Mouse (Mus musculus) lung, adult 2 months (tissue): ENCODE results near the gene Tacc2. TPM values are rescaled to one million over a fixed set of nuclear protein-coding genes. Genes with fewer than 3 reads are reported as not detected.
"Not testable (repeated sequence)": the region's sequence is repeated elsewhere in the genome, so short reads cannot be mapped to it uniquely, and the experiment has no call there.

ENCODE experiments used
- DNase-seq: peaks from one replicate; pipeline ENCODE4 v3.0.0; 2022
- H3K4me1 ChIP-seq: fragments of 200-500 bp; 2 replicates; pipeline ENCODE4 v1.6.1; 2011; ENCODE audit warnings: low read length; ENCODE audit not compliant: control insufficient read depth, insufficient read depth
- H3K4me3 ChIP-seq: fragments of 200-500 bp; replicated peaks from 2 replicates; pipeline ENCODE3; 2011; ENCODE audit warnings: low read depth, mild to moderate bottlenecking, control low read depth, low read length; ENCODE audit errors: extremely low read depth
- CTCF ChIP-seq: fragments of 200-500 bp; IDR thresholded peaks from 2 replicates; pipeline ENCODE4 v1.5.1; 2011; ENCODE audit warnings: mild to moderate bottlenecking, low read length, control low read depth; ENCODE audit not compliant: insufficient read depth
- POLR2A ChIP-seq: fragments of 200-500 bp; IDR thresholded peaks from 2 replicates; pipeline ENCODE4 v1.6.1; 2011; ENCODE audit warnings: low read depth, mild to moderate bottlenecking, control low read depth, low read length, borderline replicate concordance; ENCODE audit errors: extremely low read depth
- WGBS: fragments of 180-500 bp; shearing (Covaris S2); methylation state at CpG from one replicate; pipeline ENCODE4 v1.1.7; 2018; 5-methylcytosine and 5-hydroxymethylcytosine counted together
- polyA plus RNA-seq: library from polyadenylated mRNA; depleted of rRNA; stranded (reverse); fragments of >200 nt; gene quantifications from 2 replicates; pipeline ENCODE4 v1.2.3, GENCODE M21; 2012

The Tacc2 gene
- polyA plus RNA-seq, 1 experiment = 74.5 TPM

DNA sequence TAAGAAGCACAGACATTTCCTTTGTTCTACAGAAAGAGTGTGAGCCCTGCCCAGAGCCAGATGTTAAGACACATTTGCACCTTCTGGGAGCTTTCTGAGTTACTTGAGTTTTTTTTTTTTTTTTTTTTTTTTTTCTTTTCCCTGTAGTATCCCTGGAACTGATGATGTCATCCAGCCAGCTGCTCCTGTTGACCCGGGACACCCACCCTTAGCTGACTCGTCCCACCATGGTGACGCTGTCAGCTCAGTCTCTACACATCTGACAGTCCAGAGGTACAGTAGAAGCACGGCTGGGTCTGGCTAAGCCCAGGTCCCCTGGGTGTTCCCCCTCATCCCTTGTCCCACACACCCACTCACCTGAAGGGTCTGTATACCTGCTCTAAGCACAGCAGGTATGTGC is 85.6 kb downstream of the Tacc2 start:
- no peak for DNase-seq
- WGBS = 67% methylated on average over 4 of the region's 4 CpGs
- TF ChIP-seq POLR2A = no peak
- TF ChIP-seq CTCF = no peak
- Histone ChIP-seq H3K4me1 (no peaks in the 10 kb centered on the region), H3K4me3 (no peak overlapping the region)

DNA sequence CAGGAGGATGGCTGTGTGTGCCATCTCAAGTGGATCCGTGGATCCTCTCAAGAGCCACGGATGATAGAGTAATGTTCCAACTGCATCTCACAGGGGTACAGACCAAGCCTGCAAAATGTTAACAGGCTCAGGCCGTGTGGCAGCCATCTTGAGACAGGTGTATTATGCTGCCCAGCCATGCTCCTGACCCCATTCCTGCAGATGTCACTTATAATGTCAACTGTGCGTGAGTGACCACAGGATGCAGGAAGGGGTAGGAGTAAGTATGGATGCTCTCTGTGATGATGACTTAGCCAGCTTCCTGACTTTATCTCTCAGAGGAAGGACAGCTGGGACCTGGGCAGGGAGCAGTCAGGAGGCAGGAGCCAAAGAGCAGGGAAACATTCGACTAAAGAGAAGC is 86.8 kb downstream of the Tacc2 start:
- no peak for DNase-seq
- WGBS = 93% methylated on average over 5 of the region's 5 CpGs
- no peak for TF ChIP-seq POLR2A
- Histone ChIP-seq H3K4me3 (no peak overlapping the region), H3K4me1 (no peaks in the 10 kb centered on the region)

DNA sequence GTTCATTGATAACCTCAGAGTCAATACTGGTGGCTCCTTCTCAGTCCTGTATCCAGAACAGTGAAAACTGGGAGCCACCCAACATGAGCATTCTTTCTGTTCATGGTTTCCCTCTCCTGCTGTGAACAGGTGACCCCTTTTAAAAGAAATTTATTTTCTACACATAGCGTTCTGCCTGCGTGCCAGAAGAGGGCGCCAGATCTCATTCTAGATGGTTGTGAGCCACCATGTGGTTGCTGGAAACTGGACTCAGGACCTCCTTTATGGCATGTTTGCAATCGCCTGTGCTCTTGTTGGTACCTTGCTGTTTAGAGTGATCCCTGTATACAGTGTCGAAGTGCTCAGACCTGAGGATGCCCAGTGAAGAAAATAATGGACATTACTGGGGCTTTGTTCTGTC is 87.4 kb downstream of the Tacc2 start:
- no peak for DNase-seq
- TF ChIP-seq CTCF = no peak
- no peak overlapping the region for H3K4me3 ChIP-seq
- H3K4me1 ChIP-seq = no peaks in the 10 kb centered on the region
- WGBS = 93% methylated on average over 5 of the region's 5 CpGs

DNA sequence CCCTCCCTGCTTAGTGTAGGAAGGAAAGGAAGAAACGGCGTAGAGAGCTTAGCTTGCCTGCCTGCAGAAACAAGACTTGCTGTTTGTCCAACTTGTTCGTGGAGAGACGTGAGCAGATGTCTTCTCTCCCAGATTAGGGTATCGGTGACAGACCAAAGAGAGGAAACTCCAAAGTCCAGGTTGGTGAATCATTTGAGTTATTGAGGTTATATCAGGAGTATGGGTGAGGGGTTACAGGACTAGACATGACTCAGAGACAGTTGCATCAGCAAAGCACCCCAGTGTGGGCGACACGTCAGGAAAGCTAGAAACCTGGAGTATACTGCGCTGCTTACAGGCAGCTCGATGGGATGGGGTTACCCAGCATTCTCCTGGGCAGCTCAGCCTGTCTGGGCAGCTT is 88.1 kb downstream of the Tacc2 start:
- peaks cover 1% of the 10 kb centered on the region; the same call in 1 of the 2 replicates for H3K4me1 ChIP-seq
- 95% methylated on average over 9 of the region's 9 CpGs for WGBS
- TF ChIP-seq POLR2A = no peak
- TF ChIP-seq CTCF = no peak
- no peak overlapping the region for H3K4me3 ChIP-seq
- DNase-seq = no peak

DNA sequence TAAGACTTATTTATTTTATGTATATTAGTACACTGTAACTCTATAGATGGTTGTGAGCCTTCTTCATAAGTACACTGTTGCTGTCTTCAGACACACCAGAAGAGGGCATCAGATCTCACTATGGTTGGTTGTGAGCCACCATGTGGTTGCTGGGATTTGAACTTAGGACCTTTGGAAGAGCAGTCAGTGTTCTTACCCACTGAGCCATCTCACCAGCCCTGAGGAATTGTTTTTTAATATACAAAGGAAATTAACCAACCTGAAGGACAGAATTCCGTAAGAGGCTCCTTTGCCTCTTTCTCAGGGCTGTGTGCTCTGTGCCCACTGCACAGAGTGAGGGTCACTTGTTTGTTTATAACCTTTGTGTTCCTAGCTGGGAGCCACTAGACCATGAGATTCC is 90.8 kb downstream of the Tacc2 start:
- H3K4me3 ChIP-seq, H3K4me1 ChIP-seq, DNase-seq: not testable (repeated sequence)
- WGBS = 95% methylated on average over 1 of the region's 1 CpGs

DNA sequence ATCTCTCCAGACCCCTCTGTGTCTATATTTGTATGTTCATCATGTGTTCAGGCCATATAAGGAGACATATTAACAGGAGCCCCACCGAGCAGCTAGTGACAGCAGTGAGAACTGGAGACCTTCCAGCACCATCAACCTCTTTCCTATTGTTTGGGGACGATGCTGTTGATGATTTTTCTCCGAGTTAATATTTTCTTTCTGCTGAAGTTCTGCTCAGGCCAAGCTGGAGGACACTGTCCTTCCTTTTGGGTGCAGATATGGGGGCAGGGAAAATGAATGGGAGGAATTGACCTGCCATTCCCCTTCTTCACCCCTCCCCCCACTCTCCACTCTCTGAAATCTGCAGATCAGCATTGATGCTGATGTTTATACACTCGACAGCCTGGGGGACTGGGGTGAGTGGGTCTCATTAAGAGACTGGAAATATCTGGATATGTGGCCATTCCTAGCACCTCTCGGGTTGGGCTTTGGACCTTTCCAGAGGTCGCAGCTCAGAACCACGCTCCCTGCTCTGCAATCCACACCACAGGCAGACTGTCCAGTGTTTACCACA is 91.6 kb downstream of the Tacc2 start:
- WGBS = 45% methylated on average over 7 of the region's 7 CpGs
- DNase-seq = no peak
- H3K4me1 ChIP-seq = peaks cover 9% of the 10 kb centered on the region; the same call in 1 of the 2 replicates
- no peak for TF ChIP-seq CTCF
- no peak for TF ChIP-seq POLR2A
- H3K4me3 ChIP-seq = no peak overlapping the region

DNA sequence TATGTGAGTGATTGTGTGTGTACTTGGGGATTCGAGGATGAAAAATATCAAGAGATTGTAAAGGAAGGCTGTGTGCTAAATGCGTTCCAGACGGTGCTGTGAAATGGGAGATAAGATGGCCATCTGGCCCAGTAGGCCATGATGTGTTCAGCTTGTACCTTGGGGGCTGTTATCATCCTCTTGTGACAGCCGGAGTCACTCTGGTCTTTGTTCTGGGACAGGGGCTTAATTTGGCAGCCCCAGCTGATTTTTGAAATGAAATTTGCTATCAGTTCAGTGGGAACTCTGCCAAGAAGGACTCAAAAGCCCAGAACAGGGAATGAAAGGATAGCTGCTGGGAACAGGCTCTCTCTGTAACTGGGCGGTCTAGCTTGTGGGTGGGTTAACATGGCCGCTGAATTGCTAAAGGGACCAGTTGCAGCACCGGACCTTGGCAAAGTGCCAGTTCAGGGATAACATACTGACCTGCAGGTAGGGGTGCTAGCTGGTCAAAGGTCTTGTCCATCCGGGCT is 92.2 kb downstream of the Tacc2 start:
- H3K4me3 ChIP-seq = no peak overlapping the region
- WGBS = 49% methylated on average over 8 of the region's 8 CpGs
- H3K4me1 ChIP-seq = peaks cover 9% of the 10 kb centered on the region; the same call in 1 of the 2 replicates
- DNase-seq = no peak
- no peak for TF ChIP-seq CTCF
- TF ChIP-seq POLR2A = no peak

DNA sequence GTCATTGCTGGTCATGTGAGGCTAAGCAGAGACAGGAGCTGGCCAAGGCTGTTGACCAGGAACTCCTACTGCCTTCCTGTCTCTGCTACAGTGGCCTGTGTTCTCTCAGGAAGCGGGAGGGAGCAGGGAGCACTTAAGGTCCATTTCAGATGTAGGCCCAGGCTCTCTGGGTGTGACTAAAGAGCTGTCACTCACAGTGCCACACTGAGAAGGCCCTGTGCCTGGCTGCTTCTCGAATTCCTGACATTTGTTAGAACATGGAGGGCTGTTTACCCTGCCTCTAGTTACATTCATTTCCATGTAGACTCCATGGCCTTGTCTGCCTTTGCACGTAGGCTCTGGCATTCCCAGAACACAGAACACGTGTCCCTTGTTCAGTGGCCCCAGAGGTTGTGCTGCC is 93.1 kb downstream of the Tacc2 start:
- Histone ChIP-seq H3K4me3 (no peak overlapping the region), H3K4me1 (peaks cover 9% of the 10 kb centered on the region; the same call in 1 of the 2 replicates)
- WGBS = 47% methylated on average over 4 of the region's 4 CpGs
- peak; percentile 41 for DNase-seq
- no peak for TF ChIP-seq CTCF
- TF ChIP-seq POLR2A = no peak

DNA sequence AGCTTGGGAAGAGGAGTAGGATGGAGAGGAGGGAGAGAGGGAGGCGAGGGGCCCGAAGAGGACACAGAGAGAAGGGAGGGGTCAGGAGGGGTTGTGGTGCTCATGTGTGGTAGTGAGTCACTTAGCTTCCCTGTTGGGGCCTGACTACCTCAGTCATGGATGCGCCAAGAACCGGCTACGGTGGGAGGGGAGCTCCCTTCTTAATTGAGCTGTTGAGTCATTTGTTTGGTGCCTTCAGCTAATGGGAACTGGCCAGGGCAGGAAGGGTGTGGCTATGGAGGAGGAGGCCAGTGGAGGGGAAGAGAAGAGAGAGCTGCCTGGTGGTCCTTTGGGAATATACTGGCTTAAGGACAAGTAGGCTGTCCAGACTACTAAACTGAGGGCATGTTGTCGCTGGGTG is 94.1 kb downstream of the Tacc2 start:
- no peak for DNase-seq
- H3K4me3 ChIP-seq = no peak overlapping the region
- WGBS = 43% methylated on average over 6 of the region's 6 CpGs
- peaks cover 9% of the 10 kb centered on the region; the same call in 1 of the 2 replicates for H3K4me1 ChIP-seq
- TF ChIP-seq POLR2A = no peak

DNA sequence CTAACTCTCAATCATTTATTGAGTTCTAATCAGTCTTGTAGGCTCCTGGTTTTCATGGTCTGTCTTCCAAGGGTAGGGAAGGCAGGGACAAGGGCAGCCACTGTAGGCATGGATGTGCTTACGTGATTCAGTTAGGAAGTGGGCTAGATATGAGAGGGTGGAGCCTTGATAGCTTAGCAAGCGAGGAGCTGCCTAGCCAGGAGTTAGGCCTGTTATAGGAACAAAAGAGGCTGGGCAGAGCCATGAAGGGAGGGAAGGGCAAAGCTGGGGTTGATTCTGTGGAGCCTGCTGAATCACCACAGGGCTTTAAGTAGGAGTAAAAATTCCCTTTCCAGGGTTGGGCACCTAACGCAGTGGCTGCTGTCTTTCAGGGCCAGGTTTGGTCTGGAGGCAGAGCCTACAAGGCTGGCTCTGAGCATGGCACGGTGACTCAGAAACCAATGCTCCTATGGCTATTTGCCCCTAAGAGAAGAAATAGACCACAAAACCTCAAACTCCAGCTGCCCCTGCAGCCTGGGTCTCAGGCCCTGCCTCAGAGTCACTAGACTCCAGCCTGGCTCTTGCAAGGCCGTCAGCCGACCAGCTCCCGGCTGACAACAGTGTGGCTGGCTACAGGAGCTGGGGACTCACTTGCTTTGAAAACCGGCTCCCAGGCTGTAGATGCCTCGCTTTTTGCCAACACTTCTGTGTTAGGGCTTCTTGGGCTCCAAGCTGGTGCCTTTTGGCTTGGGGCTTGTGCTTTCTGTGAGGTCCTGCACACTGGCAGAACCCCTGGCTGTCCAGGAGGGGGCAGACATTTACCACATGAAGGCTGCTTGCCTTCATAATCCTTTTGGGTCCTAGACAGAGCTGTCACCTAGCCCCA is 96.2 kb downstream of the Tacc2 start:
- Histone ChIP-seq H3K4me1 (peaks cover 9% of the 10 kb centered on the region; the same call in 1 of the 2 replicates), H3K4me3 (no peak overlapping the region)
- TF ChIP-seq CTCF (peak; percentile 83), POLR2A (no peak)
- DNase-seq = no peak
- WGBS = 67% methylated on average over 9 of the region's 9 CpGs

DNA sequence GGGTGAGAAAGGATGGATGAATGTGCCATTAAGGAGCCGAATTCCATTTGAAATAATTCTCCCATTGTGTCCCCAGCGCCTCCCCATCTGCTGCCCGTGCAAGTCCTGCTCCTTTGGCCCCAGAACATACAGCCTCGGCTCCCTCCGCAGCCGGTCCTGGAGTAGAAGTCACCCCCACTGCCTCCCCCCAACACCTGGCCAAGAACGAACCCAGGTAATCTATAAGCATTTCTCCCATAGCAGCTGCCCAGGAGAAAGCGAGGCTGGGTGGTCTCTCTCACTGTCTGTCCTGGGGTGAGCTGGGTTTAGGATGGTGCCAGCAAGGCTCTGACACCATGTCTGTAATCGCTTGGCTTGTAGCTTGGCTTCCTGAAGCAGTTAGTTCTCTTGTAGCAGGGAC is 97.3 kb downstream of the Tacc2 start:
- no peak overlapping the region for H3K4me3 ChIP-seq
- WGBS = 80% methylated on average over 9 of the region's 9 CpGs
- no peak for DNase-seq
- peaks cover 9% of the 10 kb centered on the region; the same call in 1 of the 2 replicates for H3K4me1 ChIP-seq
- TF ChIP-seq POLR2A = no peak
- TF ChIP-seq CTCF = no peak
